Mouse (Mus musculus) CH12F3 (cell line): ENCODE measurements around the gene Catsperg1.
"Not testable (repeated sequence)": the region's sequence is repeated elsewhere in the genome, so short reads cannot be mapped to it uniquely, and the experiment has no call there.

Experiments used
- in situ Hi-C: fragments of 300-500 bp; cut with MboI; formaldehyde crosslinking; loops from 2 replicates; pipeline ENCODE4 v1.14.3; 2020; ENCODE audit warnings: low sequenced_read_pairs

The Catsperg1 gene

GRCm38 (mm10) chr7:29213675-29214082, at the start of gene Catsperg1:
Catsperg1 (minus strand) TSS chr7:29214035.
- in situ Hi-C loops: no loop called here

DNA sequence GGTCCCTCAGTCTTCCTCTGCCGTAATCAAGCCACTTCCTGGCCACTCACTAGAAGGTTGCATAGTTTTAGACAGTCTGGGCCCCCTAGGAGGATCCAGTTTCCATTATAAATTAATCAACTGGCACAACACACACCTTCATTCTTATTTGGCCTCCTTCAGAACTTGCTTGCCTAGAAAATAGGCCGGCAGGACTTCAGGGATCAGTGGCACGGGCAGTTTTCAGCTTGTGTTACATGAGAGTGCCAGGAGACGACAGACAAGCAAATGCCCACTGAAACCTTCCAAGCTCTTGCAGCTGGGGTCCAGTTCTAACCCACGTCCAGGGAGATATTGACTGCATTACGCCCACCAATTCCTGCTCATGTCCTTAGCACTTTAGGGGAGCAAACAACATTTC, 48.3 kb upstream of the Catsperg1 start:
- in situ Hi-C loops: no loop called here

- in situ Hi-C loops: no loop called here
These were observed 46.2 kb upstream of the Catsperg1 start for GRCm38 (mm10) chr7:29259781-29260730.

DNA sequence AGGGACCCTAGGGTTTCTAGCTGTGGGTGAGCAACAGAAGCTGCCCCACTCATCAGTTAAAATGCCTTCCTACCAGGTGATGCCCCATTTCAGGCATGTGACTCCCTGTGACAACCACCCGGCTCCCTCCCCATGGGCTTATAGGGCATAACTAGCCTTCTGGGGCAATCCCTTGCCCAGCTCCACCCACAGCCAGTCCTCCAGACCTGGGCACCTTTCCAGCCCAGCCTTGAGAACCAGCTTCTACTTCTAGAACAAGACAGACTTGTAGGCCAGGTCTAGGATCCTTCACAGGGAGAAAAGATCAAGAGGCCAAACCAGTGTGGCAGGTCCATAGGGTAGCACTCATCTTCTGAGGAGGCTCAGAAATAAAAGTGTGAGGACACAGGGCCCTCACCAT, 43.5 kb upstream of the Catsperg1 start:
- in situ Hi-C loops: no loop called here

GRCm38 (mm10) chr7:29255875-29256274, 42.0 kb upstream of the Catsperg1 start:
- in situ Hi-C loops: no loop called here

GRCm38 (mm10) chr7:29253842-29254241, 40.0 kb upstream of the Catsperg1 start:
- in situ Hi-C loops: no loop called here

GRCm38 (mm10) chr7:29251166-29251565, 37.3 kb upstream of the Catsperg1 start:
- in situ Hi-C loops: no loop called here

DNA sequence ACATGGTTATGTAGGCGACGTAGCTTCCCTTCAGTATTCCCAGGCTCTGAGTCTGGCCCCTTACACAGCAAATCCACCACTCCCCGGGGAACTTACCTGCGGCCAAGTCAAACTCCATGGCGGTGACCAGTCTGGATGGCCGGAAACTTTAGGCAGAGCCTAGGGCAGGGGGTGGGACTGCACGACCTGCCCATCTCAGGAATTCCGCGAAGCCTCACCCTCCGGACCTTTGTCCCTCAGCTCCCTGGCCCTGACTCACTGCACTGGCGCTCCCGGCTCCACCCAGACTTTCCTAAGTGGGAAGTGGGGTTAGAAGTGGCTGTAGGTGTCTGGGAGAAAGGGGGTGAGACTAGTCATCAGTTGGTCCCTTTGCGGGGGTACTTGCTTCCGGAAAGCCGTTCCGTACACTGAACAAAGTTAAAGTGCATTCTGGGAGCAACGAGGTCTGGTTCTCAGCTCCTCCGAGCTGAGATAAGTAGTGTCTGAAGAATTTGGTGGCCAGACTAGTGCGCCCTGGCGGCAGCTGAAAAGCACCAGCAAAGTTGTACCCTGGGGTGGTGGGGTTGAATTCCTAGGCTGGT, 34.5 kb upstream of the Catsperg1 start, which contains the start of gene 2200002D01Rik:
2200002D01Rik (minus strand) TSS at position 206 of the 581 bp plus-strand sequence.
- in situ Hi-C loops: no loop called here

DNA sequence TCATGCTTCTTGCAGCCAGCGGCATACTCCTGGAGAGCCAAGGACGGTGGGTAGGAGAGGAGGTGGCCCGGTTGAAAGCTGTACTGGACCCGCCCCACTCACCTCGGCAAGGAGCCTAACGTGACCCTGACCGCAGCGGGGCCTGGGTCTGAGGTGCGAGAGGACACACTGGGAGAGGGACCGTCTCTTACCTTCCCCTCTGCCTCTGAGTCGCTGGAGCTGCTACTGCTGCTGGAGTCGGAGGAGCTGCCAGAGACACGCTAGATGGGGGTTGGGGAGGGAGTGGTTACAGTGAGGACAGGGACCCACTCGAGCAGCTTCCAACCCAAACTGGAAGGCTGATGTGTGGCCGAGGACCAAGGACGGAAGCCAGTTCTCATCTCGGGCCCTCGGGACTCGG, 33.9 kb upstream of the Catsperg1 start:
- in situ Hi-C loops: no loop called here

- in situ Hi-C loops: no loop called here
These were observed 33.5 kb upstream of the Catsperg1 start for GRCm38 (mm10) chr7:29247314-29247700.

DNA sequence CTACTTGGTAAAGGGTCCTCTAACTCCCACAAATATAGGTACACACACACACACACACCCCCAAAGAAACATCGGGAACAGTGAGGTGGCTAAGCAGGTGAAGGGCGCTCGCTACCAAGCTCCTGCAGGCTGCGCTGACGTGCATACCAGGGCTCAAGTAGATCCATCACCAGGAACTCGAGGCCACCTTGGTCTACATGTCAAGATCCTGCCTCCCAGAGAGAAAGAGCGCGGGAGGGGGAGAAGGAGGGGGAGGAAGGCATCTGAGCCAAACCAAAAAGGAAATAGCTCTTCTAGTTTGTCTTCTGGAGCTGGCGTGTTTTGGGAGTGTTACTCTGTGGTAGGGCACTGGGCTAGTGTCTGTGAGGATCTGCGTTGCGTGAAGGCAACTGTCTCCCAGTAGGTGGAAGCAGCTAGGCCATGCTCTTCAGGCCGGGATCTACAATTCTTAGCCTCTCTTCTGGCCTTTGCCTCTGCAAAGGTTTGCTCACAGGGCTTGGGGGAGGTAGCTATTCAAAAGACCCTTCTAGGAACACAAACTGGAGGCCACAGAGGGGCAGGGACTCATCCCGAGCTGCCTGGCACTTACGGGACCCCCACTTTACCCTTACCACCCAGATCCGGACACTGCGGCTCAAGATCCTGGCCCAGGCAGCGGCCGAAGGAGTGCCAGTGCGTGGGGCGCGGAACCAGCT, 32.9 kb upstream of the Catsperg1 start:
- in situ Hi-C loops: no loop called here

DNA sequence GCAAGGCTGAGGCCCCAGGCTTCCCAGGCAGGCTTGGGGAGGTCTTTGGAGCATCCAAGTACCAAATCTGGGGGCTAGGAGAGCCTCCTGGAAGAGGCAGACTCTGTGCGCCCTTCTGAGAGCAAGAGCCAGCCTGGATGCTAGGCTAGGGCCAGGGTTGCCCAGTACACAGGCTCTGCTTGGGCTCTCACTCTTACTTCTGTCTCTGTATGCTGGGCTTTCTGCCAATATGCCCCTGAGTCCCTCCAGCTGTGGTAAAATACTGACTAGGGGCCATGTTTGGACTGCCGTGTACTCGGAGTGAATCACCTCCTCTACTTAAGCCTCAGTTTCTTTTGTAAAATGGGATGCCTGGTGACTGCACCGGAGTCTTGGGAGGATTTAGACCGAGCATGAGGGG, 32.2 kb upstream of the Catsperg1 start:
- in situ Hi-C loops: no loop called here

DNA sequence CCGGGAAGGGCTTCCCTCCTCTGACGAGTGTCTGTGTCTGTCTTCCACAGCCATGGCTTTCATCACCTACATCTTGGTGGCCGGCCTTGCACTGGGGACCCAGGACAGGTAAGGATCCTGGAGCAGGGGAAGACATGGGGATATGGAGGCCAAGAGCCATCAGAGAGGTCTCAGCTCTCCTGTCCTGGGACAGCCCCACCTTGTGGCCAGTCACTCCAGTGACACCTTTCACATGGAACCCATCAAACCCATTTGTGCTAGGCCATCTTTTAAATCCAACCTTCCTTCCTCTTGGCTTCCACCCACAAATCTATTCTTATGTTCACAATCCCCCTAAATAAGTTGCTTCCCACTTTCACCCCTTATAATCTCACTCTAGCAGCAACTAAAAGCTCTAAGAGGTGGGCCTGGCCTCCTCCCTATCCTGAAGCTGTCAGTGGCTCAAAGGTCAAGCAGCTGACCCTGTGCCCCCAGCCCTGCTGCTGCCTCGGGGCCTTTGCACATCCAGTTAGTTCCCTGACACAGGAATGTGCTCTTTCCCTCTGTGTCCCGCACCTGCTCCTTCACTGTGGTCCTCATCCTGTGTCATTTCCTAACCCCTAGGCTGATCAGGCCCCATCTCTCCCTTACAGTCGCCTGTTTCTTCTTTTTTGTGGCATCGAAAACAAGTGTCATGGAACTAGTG, 31.0 kb upstream of the Catsperg1 start:
- in situ Hi-C loops: no loop called here

- in situ Hi-C loops: no loop called here
These were observed 24.5 kb upstream of the Catsperg1 start, which contains the start of gene Yif1b for GRCm38 (mm10) chr7:29238019-29238967. Yif1b (plus strand) TSS chr7:29238329.

- in situ Hi-C loops: not testable (repeated sequence)
These were observed 23.8 kb upstream of the Catsperg1 start for GRCm38 (mm10) chr7:29237596-29237995.

GRCm38 (mm10) chr7:29236593-29236992, 22.8 kb upstream of the Catsperg1 start:
- in situ Hi-C loops: no loop called here

DNA sequence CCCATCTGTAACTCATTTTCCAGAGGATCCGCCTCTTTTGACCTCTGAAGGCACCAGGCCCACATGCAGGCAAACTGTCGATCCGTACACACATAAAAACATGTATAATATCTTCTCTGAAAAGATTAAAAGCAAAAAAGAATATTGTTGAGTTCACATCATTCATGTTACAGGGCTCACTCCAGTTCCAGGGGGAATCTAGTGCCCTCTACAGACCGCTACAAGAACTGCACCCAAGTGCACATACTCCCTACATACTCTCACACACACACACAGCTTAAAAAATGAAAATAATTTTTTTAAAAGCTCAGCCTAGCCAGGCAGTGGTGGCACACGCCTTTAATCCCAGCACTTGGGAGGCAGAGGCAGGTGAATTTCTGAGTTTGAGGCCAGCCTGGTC, 20.8 kb upstream of the Catsperg1 start:
- in situ Hi-C loops: no loop called here

GRCm38 (mm10) chr7:29233745-29234144, 19.9 kb upstream of the Catsperg1 start:
- in situ Hi-C loops: no loop called here

GRCm38 (mm10) chr7:29232247-29233013, 18.6 kb upstream of the Catsperg1 start, which contains the start of gene Kcnk6:
Kcnk6 (minus strand) TSS chr7:29232515.
- in situ Hi-C loops: no loop called here
